Mouse (Mus musculus) forebrain, embryonic 11.5 days (tissue): Measurements from ENCODE around the gene Ctf2. TPM values are rescaled to one million over a fixed set of nuclear protein-coding genes. Genes with fewer than 3 reads are reported as not detected.
A peak's percentile ranks its signal among the peaks of the same experiment; 100 is the strongest.

Experiments
- ATAC-seq: fragments of 200-750 bp; cut with Nextera tagmentation; replicated peaks from 2 replicates; pipeline ENCODE4 v1.8.0; 2017; ENCODE audit warnings: moderate TSS enrichment; ENCODE audit not compliant: low FRiP score
- DNase-seq: peaks from one replicate; pipeline ENCODE4 v3.0.0-alpha.2; 2017; ENCODE audit warnings: low spot score
- H3K27ac ChIP-seq: fragments of 300-500 bp; sonication (generic); 2 replicates; pipeline ENCODE4 v1.5.1; 2014; ENCODE audit warnings: low read depth, low read length
- H3K27me3 ChIP-seq: fragments of 300-500 bp; sonication (generic); 2 replicates; pipeline ENCODE4 v1.6.1; 2014; ENCODE audit warnings: mild to moderate bottlenecking, low read length, mixed read lengths; ENCODE audit not compliant: control insufficient read depth, insufficient read depth
- H3K36me3 ChIP-seq: fragments of 300-500 bp; sonication (generic); 2 replicates; pipeline ENCODE4 v1.6.1; 2014; ENCODE audit warnings: mild to moderate bottlenecking, low read length, moderate library complexity, mixed read lengths; ENCODE audit not compliant: control insufficient read depth, insufficient read depth
- H3K4me1 ChIP-seq: fragments of 300-500 bp; sonication (generic); replicated peaks from 2 replicates; pipeline ENCODE4 v1.6.1; 2014; ENCODE audit warnings: low read length, mixed read lengths; ENCODE audit not compliant: control insufficient read depth, insufficient read depth
- H3K4me2 ChIP-seq: fragments of 300-500 bp; sonication (generic); 2 replicates; pipeline ENCODE4 v1.6.1; 2014; ENCODE audit warnings: low read depth, mild to moderate bottlenecking, low read length, moderate library complexity, mixed read lengths; ENCODE audit not compliant: severe bottlenecking
- H3K4me3 ChIP-seq: fragments of 300-500 bp; sonication (generic); 2 replicates; pipeline ENCODE4 v1.5.1; 2014; ENCODE audit warnings: low read depth, low read length
- H3K9ac ChIP-seq: fragments of 300-500 bp; sonication (generic); 2 replicates; pipeline ENCODE4 v1.6.1; 2014; ENCODE audit warnings: low read length
- H3K9me3 ChIP-seq: fragments of 300-500 bp; sonication (generic); 2 replicates; pipeline ENCODE4 v1.6.1; 2016; ENCODE audit warnings: low read length, mixed read lengths; ENCODE audit not compliant: control insufficient read depth
- WGBS: fragments of 180-500 bp; shearing (Covaris S2); extraction: QIAGEN DNeasy Blood & Tissue Kit; methylation state at CpG from one replicate; pipeline ENCODE4 v1.1.7; 2014; 5-methylcytosine and 5-hydroxymethylcytosine counted together
- polyA plus RNA-seq: library from polyadenylated mRNA; unstranded; fragments of >200 nt; fragmentation: Nextera tagmentation; extraction: Ambion mirVana; gene quantifications from 2 replicates; pipeline ENCODE4 v1.2.1, GENCODE M21; 2014

The Ctf2 gene
- polyA plus RNA-seq, 1 experiment from 2014 or later, result 0.63 TPM

- no peak for ATAC-seq
- Histone ChIP-seq H3K4me1 (no peaks in the 10 kb centered on the region; the same call in 1 of the 2 replicates), H3K36me3 (peaks cover 16% of the 10 kb centered on the region), H3K9me3 (no peaks in the 10 kb centered on the region), H3K4me3 (no peak overlapping the region), H3K27ac (no peak overlapping the region), H3K27me3 (no peaks in the 10 kb centered on the region), H3K4me2 (no peak overlapping the region), H3K9ac (no peak overlapping the region)
- 94% methylated on average over 5 of the region's 5 CpGs for WGBS
- no peak for DNase-seq
Observed at GRCm38 (mm10) chr7:127751619-127752018, 19.7 kb upstream of the Ctf2 start.

GRCm38 (mm10) chr7:127750131-127751127 lies 18.5 kb upstream of the Ctf2 start:
- Histone ChIP-seq H3K4me3 (no peak overlapping the region), H3K4me1 (no peaks in the 10 kb centered on the region; the same call in 1 of the 2 replicates), H3K9me3 (no peaks in the 10 kb centered on the region), H3K9ac (no peak overlapping the region), H3K4me2 (no peak overlapping the region), H3K27me3 (no peaks in the 10 kb centered on the region), H3K27ac (no peak overlapping the region), H3K36me3 (peaks cover 16% of the 10 kb centered on the region)
- ATAC-seq, result no peak
- DNase-seq, result no peak
- 83% methylated on average over 19 of the region's 19 CpGs for WGBS

- no peak overlapping the region for H3K27ac ChIP-seq
Observed at GRCm38 (mm10) chr7:127748235-127748560, 16.2 kb upstream of the Ctf2 start.

GRCm38 (mm10) chr7:127747559-127748234 lies 15.7 kb upstream of the Ctf2 start:
- H3K27me3 ChIP-seq, result no peaks in the 10 kb centered on the region
- no peaks in the 10 kb centered on the region for H3K9me3 ChIP-seq
- peak overlapping the region; percentile 90; the same call in 1 of the 2 replicates for H3K27ac ChIP-seq
- H3K36me3 ChIP-seq, result peaks cover 13% of the 10 kb centered on the region
- peak overlapping the region; percentile 88 for H3K4me3 ChIP-seq
- DNase-seq, result no peak
- peak overlapping the region; percentile 89 for H3K9ac ChIP-seq
- peak overlapping the region; percentile 82 for H3K4me2 ChIP-seq
- ATAC-seq, result no peak
- 24% methylated on average over 5 of the region's 6 CpGs for WGBS
- H3K4me1 ChIP-seq, result no peaks in the 10 kb centered on the region; the same call in 1 of the 2 replicates

More at GRCm38 (mm10) chr7:127748235-127748560, 16.2 kb upstream of the Ctf2 start:
- H3K27me3 ChIP-seq, result no peaks in the 10 kb centered on the region
- no peak overlapping the region for H3K4me3 ChIP-seq
- H3K4me1 ChIP-seq, result no peaks in the 10 kb centered on the region; the same call in 1 of the 2 replicates
- 95% methylated on average over 28 of the region's 28 CpGs for WGBS
- H3K9ac ChIP-seq, result no peak overlapping the region
- DNase-seq (no peak), ATAC-seq (no peak)
- H3K4me2 ChIP-seq, result no peak overlapping the region
- H3K36me3 ChIP-seq, result peaks cover 13% of the 10 kb centered on the region
- H3K9me3 ChIP-seq, result no peaks in the 10 kb centered on the region

- Histone ChIP-seq H3K27me3 (no peaks in the 10 kb centered on the region), H3K4me2 (peak overlapping the region; percentile 82), H3K36me3 (peaks cover 7% of the 10 kb centered on the region), H3K4me1 (no peaks in the 10 kb centered on the region; the same call in 1 of the 2 replicates), H3K27ac (peak overlapping the region; percentile 90), H3K9me3 (no peaks in the 10 kb centered on the region), H3K4me3 (peak overlapping the region; percentile 88), H3K9ac (peak overlapping the region; percentile 89)
- DNase-seq, result peak; percentile 83
- WGBS, result 1% methylated on average over 55 of the region's 62 CpGs
- ATAC-seq, result peak; percentile 25; the same call in 1 of the 2 replicates
Observed at GRCm38 (mm10) chr7:127746494-127747491, 14.8 kb upstream of the Ctf2 start.

- H3K9ac ChIP-seq, result peak overlapping the region; percentile 89
- no peaks in the 10 kb centered on the region; the same call in 1 of the 2 replicates for H3K4me1 ChIP-seq
- H3K4me2 ChIP-seq, result peak overlapping the region; percentile 82
- under 1% methylated on average over 36 of the region's 39 CpGs for WGBS
- peaks cover 3% of the 10 kb centered on the region; the same call in 1 of the 2 replicates for H3K36me3 ChIP-seq
- ATAC-seq, result peak; percentile 85
- DNase-seq, result peak; percentile 95
- no peaks in the 10 kb centered on the region for H3K27me3 ChIP-seq
- peak overlapping the region; percentile 88 for H3K4me3 ChIP-seq
- peak overlapping the region; percentile 90 for H3K27ac ChIP-seq
- H3K9me3 ChIP-seq, result no peaks in the 10 kb centered on the region
Observed at GRCm38 (mm10) chr7:127745652-127746493, 13.9 kb upstream of the Ctf2 start.

GRCm38 (mm10) chr7:127745251-127745651 lies 13.3 kb upstream of the Ctf2 start:
- DNase-seq (peak; percentile 93), ATAC-seq (peak; percentile 80)
- no peaks in the 10 kb centered on the region for H3K9me3 ChIP-seq
- H3K4me3 ChIP-seq, result peak overlapping the region; percentile 88
- no peaks in the 10 kb centered on the region for H3K27me3 ChIP-seq
- peak overlapping the region; percentile 90 for H3K27ac ChIP-seq
- peak overlapping the region; percentile 82 for H3K4me2 ChIP-seq
- under 1% methylated on average over 19 of the region's 19 CpGs for WGBS
- H3K9ac ChIP-seq, result peak overlapping the region; percentile 89
- H3K36me3 ChIP-seq, result no peaks in the 10 kb centered on the region; the same call in 1 of the 2 replicates
- H3K4me1 ChIP-seq, result no peaks in the 10 kb centered on the region; the same call in 1 of the 2 replicates
